Comparison of ENCODE assay signal across 8 mouse cellular contexts in genomic region chr7:44857905-44858304, GRCm38 (mm10). TPM values are rescaled to one million over a fixed set of nuclear protein-coding genes. Genes with fewer than 3 reads are reported as not detected.
DNase-seq lines count a peak whose midpoint lies in the region; ATAC-seq lines count a peak whose summit lies in the region.

No protein-coding gene starts in this region.

- WGBS in forebrain, embryonic 15.5 days, result 31% methylated on average over 8 of the region's 8 CpGs
- 23% methylated on average over 8 of the region's 8 CpGs for WGBS in limb, embryonic 12.5 days
- WGBS in midbrain, embryonic 15.5 days, result 27% methylated on average over 8 of the region's 8 CpGs

- H3K27me3 ChIP-seq in forebrain, embryonic 15.5 days, result no peaks in the 10 kb centered on the region
- H3K27me3 ChIP-seq in limb, embryonic 12.5 days, result no peaks in the 10 kb centered on the region
- no peaks in the 10 kb centered on the region for H3K27me3 ChIP-seq in midbrain, embryonic 15.5 days (replicated peaks)

- ATAC-seq in forebrain, embryonic 15.5 days (replicated peaks), result no peak
- no peak for ATAC-seq in limb, embryonic 12.5 days (ENCODE audit: insufficient number of reproducible peaks, insufficient read depth, low FRiP score, low TSS enrichment, low read depth)
- no peak for ATAC-seq in midbrain, embryonic 15.5 days (replicated peaks)

- H3K36me3 ChIP-seq in forebrain, embryonic 15.5 days, result peaks cover 16% of the 10 kb centered on the region
- H3K36me3 ChIP-seq in limb, embryonic 12.5 days, result peaks cover 33% of the 10 kb centered on the region
- H3K36me3 ChIP-seq in midbrain, embryonic 15.5 days (replicated peaks), result peaks cover 12% of the 10 kb centered on the region

- H3K4me3 ChIP-seq in forebrain, embryonic 15.5 days, result peak overlapping the region; percentile 76
- peak overlapping the region; percentile 67 for H3K4me3 ChIP-seq in limb, embryonic 12.5 days (replicated peaks)
- peak overlapping the region; percentile 75 for H3K4me3 ChIP-seq in midbrain, embryonic 15.5 days

- peak overlapping the region; percentile 91; the same call in 1 of the 2 replicates for H3K9ac ChIP-seq in forebrain, embryonic 15.5 days (replicated peaks)
- peak overlapping the region; percentile 73; the same call in 1 of the 2 replicates for H3K9ac ChIP-seq in limb, embryonic 12.5 days (replicated peaks)
- H3K9ac ChIP-seq in midbrain, embryonic 15.5 days, result peak overlapping the region; percentile 96; the same call in 1 of the 2 replicates

- DNase-seq in cerebellum, adult 11-12 months, result peak; percentile 72
- no peak for DNase-seq in cerebellum, adult 18-20 months
- DNase-seq in adipocyte (ENCODE audit: low spot score), result peak; percentile 52
- DNase-seq in urinary bladder, postnatal 10 days (ENCODE audit: low spot score), result no peak
- DNase-seq in left cerebral cortex, postnatal 4 days, result no peak

- H3K4me2 ChIP-seq in forebrain, embryonic 15.5 days (replicated peaks), result peak overlapping the region; percentile 94
- H3K4me2 ChIP-seq in limb, embryonic 12.5 days, result peak overlapping the region; percentile 88
- peak overlapping the region; percentile 94 for H3K4me2 ChIP-seq in midbrain, embryonic 15.5 days

- H3K9me3 ChIP-seq in forebrain, embryonic 15.5 days, result no peaks in the 10 kb centered on the region
- H3K9me3 ChIP-seq in limb, embryonic 12.5 days, result no peaks in the 10 kb centered on the region
- H3K9me3 ChIP-seq in midbrain, embryonic 15.5 days, result no peaks in the 10 kb centered on the region

- intact Hi-C loops in left cerebral cortex, postnatal 4 days (cut with DNase I), result no loop called here

- peak overlapping the region; percentile 93 for H3K27ac ChIP-seq in forebrain, embryonic 15.5 days (replicated peaks)
- H3K27ac ChIP-seq in limb, embryonic 12.5 days, result peak overlapping the region; percentile 50; the same call in 1 of the 2 replicates
- peak overlapping the region; percentile 93; the same call in 1 of the 2 replicates for H3K27ac ChIP-seq in midbrain, embryonic 15.5 days

- peaks cover 63% of the 10 kb centered on the region for H3K4me1 ChIP-seq in forebrain, embryonic 15.5 days
- peaks cover 45% of the 10 kb centered on the region for H3K4me1 ChIP-seq in limb, embryonic 12.5 days (replicated peaks)
- H3K4me1 ChIP-seq in midbrain, embryonic 15.5 days, result peaks cover 57% of the 10 kb centered on the region

RNA-seq across cellular contexts. Expression of gene Pnkp, which starts 1.0 kb away (rescaled TPM):
- 32.1 and 35.3 TPM in 2 replicates for polyA plus RNA-seq in forebrain, embryonic 15.5 days (2015; fragmentation: Nextera tagmentation; extraction: Ambion mirVana)
- 35.5 and 37.3 TPM in 2 replicates for polyA plus RNA-seq in limb, embryonic 12.5 days (2016; fragmentation: Nextera tagmentation; extraction: Ambion mirVana)
- polyA plus RNA-seq in midbrain, embryonic 15.5 days (2015; fragmentation: Nextera tagmentation; extraction: Ambion mirVana), result 30.5 and 32.8 TPM in 2 replicates
- total RNA-seq in left cerebral cortex, postnatal 4 days (2021), result 10 to 100 TPM; 27.5 to 29.3 TPM

RNA-seq across cellular contexts. Expression of gene Tbc1d17, which starts 9.0 kb away (rescaled TPM):
- 119 and 120 TPM in 2 replicates for polyA plus RNA-seq in forebrain, embryonic 15.5 days (2015; fragmentation: Nextera tagmentation; extraction: Ambion mirVana)
- 84.7 and 96.2 TPM in 2 replicates for polyA plus RNA-seq in limb, embryonic 12.5 days (2016; fragmentation: Nextera tagmentation; extraction: Ambion mirVana)
- 121 and 122 TPM in 2 replicates for polyA plus RNA-seq in midbrain, embryonic 15.5 days (2015; fragmentation: Nextera tagmentation; extraction: Ambion mirVana)
- total RNA-seq in left cerebral cortex, postnatal 4 days (2021), result 10 to 100 TPM; 57.1 to 68.3 TPM

RNA-seq across cellular contexts. Expression of gene Akt1s1, which starts 9.1 kb away (rescaled TPM):
- polyA plus RNA-seq in forebrain, embryonic 15.5 days (2015; fragmentation: Nextera tagmentation; extraction: Ambion mirVana), result 118 and 120 TPM in 2 replicates
- polyA plus RNA-seq in limb, embryonic 12.5 days (2016; fragmentation: Nextera tagmentation; extraction: Ambion mirVana), result 106 and 110 TPM in 2 replicates
- 89.7 and 91.1 TPM in 2 replicates for polyA plus RNA-seq in midbrain, embryonic 15.5 days (2015; fragmentation: Nextera tagmentation; extraction: Ambion mirVana)
- 10 to 100 TPM; 74.1 to 85.4 TPM for total RNA-seq in left cerebral cortex, postnatal 4 days (2021)

RNA-seq across cellular contexts. Expression of gene Ptov1, which starts 11.7 kb away (rescaled TPM):
- polyA plus RNA-seq in forebrain, embryonic 15.5 days (2015; fragmentation: Nextera tagmentation; extraction: Ambion mirVana), result 583 and 618 TPM in 2 replicates
- polyA plus RNA-seq in limb, embryonic 12.5 days (2016; fragmentation: Nextera tagmentation; extraction: Ambion mirVana), result 615 and 666 TPM in 2 replicates
- 517 and 553 TPM in 2 replicates for polyA plus RNA-seq in midbrain, embryonic 15.5 days (2015; fragmentation: Nextera tagmentation; extraction: Ambion mirVana)
- 100 to 1,000 TPM; 423 to 428 TPM for total RNA-seq in left cerebral cortex, postnatal 4 days (2021)

RNA-seq across cellular contexts. Expression of gene Med25, which starts 34.6 kb away (rescaled TPM):
- polyA plus RNA-seq in forebrain, embryonic 15.5 days (2015; fragmentation: Nextera tagmentation; extraction: Ambion mirVana), result 164 and 166 TPM in 2 replicates
- 116 and 127 TPM in 2 replicates for polyA plus RNA-seq in limb, embryonic 12.5 days (2016; fragmentation: Nextera tagmentation; extraction: Ambion mirVana)
- 179 TPM in 2 replicates for polyA plus RNA-seq in midbrain, embryonic 15.5 days (2015; fragmentation: Nextera tagmentation; extraction: Ambion mirVana)
- total RNA-seq in left cerebral cortex, postnatal 4 days (2021), result 100 to 1,000 TPM; 117 to 122 TPM

Comparison
In these comparisons a context has a peak if more than half of its experiments do, and no peak if none do; other contexts are left out.
1. DNase-seq: peak in cerebellum, adult 11-12 months (single experiment) and adipocyte (single experiment); none in cerebellum, adult 18-20 months (0 of 2), urinary bladder, postnatal 10 days (single experiment) and left cerebral cortex, postnatal 4 days (single experiment).
2. Peak in every context shown above with its lines, with median percentiles within 50 percentile points of each other: H3K27ac ChIP-seq, H3K4me2 ChIP-seq, H3K4me3 ChIP-seq and H3K9ac ChIP-seq.